Mouse (Mus musculus) lung, postnatal 0 days (tissue): ENCODE data around the gene Olfr481.

Experiments
- CTCF ChIP-seq: IDR thresholded peaks from 2 replicates; pipeline ENCODE4 v1.5.1; 2016; ENCODE audit warnings: antibody characterized with exemption, mild to moderate bottlenecking
- EP300 ChIP-seq: IDR thresholded peaks from 2 replicates; pipeline ENCODE4 v1.6.1; 2016; ENCODE audit warnings: antibody characterized with exemption, mild to moderate bottlenecking, control low read depth

- TF ChIP-seq CTCF (no peak), EP300 (no peak)
Measured at GRCm38 (mm10) chr7:108067246-108067645, 12.4 kb upstream of the Olfr481 start, which contains the start of gene Olfr480.
